Mouse (Mus musculus): ENCODE data around the gene Dnajc11.

The Dnajc11 gene

DNA sequence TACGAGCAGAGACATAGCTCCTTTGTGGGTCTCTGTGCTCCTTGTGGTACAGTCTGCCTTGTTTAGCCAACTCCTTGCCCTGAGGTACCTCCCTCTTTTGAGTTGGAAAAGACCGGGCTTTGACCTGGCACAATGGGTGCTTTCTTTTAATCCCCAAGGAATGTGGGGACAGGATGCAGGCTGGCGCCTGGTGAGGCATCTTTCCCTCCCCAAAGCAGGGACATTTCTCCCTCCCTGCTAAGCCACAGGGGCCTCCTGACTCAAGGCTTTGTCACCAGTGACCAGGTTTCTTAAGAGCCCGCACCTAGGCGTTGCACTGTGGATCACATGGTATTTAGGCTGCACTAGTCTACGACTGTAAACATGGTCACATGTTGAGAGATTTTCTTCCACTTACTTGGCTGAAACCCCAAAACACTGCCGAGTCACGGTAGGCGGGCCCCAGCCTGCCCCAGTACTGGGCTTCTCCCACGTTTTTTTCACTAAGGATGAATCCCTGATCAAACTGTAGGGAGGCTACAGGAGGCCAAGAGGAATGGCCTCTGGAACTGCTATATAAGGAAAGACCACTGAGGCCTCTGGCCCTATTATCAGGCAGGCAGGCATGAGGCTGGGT lies 76.7 kb downstream of the Dnajc11 start:
- peak in 1 of 2 experiments; percentile 71 for DNase-seq

DNA sequence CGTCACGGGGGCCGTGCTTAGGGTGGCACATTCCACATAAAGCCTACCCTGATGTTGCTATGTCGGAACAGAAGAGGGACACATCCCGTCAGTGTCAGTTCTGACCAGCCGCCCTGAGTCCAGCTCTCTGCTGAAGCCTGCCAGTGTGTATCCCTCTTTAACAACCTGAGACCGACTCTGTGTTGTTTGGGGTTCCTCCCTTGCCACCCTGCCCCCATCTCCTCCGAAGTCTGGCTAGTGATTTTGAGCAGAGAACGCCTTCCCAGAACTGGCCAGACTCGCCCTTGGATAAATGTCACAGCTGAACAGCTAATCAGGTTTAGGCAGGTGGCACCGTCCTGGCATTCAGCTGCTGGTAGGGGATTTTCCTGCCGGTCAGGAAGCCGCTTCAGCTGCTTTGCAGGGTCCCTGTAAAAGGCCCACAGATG lies 77.2 kb downstream of the Dnajc11 start:
- DNase-seq: no peak

DNA sequence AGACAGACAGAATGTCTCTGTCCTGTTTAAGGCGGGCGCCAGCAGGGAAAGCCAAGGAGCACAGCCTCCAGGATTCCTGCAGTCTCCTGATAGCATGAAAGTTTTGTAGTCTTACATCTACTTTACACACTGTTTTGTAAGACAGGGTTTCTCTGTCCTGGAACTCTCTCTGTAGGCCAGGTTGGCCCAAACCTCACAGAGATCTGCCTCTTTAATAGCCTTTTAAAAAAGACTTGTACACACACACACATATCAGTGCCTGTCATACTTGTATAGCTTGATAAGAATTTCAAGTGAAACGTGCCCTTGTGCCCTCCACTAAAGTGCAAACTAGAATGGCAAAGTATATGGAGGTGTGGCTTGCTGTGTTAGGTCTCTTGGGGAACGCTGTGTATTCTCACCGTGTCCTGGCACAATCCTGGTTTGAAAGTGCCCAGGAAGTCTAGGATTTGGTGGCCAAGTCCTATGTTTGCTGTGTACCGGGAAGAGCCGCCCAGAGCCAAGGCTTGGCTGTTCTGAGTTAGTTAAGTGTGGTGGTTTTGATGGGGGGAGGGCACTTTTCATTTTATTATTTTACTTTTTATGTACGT lies 77.8 kb downstream of the Dnajc11 start:
- no peak for DNase-seq

DNA sequence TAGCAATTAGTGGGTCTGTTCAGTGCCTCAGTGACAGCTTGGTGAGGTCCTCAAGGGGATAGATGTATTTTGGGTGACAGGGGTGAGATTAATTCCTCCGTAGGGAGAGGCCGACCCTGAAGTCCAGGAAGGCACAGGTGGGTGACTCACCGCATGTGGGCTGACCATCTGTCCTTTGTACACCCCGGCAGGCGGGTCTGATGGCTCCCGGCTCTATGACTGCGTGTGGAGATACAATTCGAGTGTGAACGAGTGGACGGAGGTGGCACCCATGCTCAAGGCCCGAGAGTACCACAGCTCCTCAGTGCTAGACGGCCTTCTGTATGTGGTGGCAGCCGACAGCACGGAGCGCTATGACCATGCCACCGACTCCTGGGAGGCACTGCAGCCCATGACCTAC lies 78.6 kb downstream of the Dnajc11 start:
- no peak for DNase-seq

DNA sequence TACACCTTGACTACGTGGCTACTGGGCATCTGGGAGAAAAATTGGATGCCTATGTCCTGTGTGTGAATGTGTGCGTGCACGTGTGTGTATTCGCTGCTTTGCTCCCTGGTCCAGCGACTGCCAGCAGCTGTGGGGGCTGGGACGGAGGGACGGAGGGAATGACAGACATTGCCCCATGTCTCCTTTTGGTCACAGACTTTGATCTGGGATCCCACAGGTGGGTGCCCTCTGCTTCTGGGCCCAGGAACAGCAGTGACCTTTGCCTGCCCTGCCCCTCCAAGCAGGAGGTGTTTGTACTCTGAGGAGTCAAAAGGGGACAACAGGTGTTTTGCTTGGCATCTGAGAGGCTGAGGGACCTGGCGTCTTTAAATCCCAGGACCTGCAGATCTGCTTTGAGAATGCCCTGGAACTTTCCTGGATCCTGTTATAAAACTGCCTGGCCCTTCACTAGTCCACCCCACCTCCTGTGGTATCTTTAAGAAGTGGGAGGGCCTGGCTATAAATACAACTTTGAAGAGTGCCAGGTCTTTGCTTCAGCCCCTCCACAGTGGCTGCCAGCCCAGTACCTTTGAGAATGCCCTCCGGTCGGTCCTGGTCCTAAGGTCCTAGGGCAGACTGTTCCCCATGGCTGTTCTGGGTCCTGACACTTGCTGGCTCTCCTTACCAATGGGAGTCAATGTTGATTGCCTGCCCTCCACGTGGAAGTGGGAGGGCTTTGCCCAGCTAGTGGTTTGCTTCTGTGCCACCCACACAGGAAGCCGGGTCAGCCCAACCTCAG lies 79.7 kb downstream of the Dnajc11 start:
- peak; percentile 75 to 81 for DNase-seq

DNA sequence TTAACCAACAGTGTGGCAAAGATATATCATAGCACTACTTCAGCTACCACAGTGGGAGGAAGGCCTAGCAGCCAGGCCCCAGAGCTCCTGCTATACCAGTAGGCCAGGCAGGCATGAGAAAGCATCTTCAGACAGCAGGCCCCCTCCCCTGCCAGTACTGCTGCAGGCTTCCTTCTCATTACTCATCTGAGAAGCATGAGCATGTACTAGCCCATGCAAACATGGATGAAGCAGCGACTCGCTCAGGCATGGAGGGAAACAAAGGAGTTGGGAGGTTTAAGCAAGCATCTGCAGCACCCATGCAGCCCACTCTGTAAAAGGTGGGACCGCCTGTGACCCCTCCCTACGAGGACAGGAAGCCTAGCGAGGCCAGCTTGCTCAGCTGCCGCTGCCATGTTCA lies 85.6 kb downstream of the Dnajc11 start:
- DNase-seq: no peak

DNA sequence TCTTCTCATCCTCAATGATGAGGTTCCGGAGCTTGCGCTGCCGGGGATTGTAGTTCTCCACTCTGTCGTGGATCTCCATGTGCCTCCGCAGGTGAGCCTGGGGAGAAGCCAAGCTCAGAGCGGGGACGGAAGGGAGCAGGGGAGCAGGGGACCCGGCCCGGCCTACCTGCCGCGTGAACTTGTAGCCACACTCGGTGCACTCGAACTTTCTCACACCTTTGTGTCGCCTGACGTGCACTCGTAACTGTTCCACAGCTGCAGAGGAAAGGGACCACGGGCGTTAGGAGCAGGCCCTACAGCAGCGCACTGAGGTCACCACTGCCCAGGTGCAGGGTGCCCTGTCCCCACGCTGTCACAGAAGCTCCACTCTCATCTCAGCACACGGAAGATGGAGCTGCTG lies 86.5 kb downstream of the Dnajc11 start:
- DNase-seq: no peak

DNA sequence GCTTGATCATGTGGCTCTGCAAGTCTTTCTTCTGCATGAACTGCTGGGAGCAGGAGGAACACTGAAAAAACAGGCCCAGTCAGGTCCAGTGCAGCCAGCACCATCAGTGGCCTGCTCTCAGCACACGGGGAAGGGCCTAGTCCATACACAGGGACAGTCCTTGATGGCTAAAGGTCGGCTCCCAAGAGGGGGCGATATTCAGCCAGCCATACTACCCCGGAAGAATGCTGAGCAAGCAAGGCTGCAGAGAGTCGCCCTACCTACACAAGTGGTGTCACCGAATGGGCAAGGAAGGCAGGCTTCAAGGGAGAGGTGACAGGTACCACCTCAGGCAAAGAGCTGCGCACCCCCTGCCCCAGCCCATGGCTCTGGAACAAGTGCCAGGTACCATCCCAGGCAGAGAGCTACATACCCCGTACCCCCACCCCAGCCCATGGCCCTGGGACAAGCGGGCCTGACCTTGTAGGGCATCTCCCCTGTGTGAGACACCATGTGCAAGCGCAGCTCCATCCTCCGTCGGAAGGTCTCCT lies 88.1 kb downstream of the Dnajc11 start:
- no peak for DNase-seq

DNA sequence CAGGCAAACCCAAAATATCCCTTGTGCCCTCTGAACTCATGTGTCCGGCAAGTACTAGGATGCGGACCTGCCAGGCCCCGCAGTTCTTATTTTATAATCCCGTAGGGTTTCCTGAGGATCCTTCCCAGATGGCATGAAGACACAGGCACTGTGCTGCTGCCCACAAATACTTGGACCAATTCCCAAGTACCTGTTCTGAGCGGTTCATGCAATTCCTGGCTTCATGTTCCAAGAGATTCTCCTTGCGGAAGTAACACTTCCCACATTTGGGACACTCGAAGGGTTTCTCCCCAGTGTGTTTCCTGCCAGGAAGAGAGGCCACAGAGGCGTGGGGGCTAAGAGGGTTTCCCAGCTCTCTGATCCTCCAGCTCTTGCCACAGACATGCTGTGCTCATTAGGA lies 89.0 kb downstream of the Dnajc11 start:
- DNase-seq: no peak

DNA sequence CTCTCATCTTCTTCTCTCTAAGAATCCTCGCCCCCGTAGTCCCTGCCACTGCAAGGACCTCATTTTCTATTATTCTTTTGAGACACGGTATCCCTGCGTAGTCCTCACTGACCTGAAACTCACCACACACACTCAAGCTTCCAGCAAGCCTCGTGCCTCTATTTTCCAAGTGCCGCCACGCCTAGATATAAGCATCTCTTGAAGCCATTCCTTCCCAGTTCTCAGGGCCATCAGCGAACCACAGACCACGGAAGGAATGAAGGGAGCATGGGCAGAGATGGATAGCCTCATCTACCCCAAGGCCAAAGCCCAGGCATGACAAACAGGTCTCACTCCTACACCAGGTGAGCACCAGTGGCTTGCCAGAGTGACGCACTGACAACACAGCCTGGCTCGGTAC lies 91.0 kb downstream of the Dnajc11 start:
- DNase-seq: no peak

DNA sequence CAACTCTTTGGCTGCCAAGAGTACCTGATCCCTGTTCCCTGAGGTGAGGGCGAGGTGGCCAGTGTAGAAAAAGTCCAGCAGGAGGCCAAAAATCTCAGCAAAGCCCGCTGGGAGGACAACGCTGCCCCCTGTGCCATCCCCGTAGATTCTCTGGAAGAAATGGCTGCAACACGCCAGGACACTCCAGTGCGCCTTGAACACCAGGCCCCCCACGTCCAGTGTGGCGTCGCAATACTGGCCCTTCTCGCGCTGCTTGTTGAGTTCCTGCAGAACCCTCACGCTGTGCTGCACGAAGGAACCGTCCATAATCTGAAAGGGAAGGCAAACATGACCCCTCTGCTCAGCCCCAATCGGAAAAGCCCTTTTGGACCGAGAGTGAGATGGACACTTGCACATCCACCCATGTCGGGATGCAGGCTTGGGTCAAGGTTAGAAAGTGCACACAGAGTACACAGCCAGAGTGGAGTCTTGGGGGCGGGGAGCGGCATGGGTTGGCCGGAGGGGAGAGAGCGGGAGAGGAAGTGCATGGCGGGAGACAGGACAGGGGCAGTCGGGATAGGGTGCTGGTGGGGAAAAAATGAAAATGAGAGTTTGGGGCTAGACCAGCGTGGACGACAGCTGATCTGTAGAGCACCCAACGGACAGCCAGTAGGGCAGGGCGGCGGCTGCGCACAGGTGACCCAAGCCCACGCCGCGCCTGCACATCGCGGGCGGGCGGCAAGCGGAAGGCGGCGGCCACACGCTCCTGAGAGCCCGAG lies 93.4 kb downstream of the Dnajc11 start:
- DNase-seq: no peak

DNA sequence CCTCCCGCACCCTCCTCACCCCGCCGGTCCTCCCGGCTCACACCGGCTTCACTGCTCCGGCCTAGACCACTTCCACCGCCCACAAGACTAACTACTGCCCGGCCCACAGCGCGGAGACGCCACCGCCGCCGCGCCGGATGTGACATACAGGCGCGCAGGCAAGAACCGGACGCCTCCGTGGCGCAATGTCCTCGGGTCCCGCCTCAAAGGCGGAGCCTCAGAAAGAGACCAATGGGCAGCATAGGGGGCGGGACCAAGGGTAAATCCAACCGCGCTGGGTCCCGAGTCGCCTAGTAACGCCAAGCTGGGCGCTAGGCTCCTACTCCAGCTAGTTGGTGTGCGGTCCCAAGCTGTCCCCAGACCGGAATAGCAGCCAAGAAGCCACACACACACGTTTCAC lies 94.0 kb downstream of the Dnajc11 start, which contains the start of gene Zbtb48:
TSS of gene Zbtb48 (minus strand) at position 148 of the 400 bp plus-strand sequence.
- DNase-seq: peak; percentile 98

DNA sequence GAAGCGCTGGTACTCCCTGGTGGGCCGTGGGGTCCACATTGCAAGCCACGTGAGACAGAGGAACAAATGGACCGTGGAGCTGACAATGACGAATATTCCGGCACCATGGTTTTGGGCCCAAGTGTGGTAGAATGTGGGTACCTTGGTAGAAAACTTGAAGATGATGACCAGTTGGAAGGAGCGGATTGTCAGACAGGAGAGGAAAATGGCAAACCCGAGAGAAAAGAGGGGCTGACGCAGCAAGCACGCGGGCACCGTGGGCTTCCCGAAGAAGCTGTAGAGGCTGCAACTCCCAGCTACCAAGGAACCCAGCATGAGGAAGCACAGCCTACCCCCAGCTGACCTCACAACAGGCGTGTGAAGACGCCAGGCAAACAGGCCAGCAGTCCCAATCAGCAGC lies 95.0 kb downstream of the Dnajc11 start:
- no peak for DNase-seq

DNA sequence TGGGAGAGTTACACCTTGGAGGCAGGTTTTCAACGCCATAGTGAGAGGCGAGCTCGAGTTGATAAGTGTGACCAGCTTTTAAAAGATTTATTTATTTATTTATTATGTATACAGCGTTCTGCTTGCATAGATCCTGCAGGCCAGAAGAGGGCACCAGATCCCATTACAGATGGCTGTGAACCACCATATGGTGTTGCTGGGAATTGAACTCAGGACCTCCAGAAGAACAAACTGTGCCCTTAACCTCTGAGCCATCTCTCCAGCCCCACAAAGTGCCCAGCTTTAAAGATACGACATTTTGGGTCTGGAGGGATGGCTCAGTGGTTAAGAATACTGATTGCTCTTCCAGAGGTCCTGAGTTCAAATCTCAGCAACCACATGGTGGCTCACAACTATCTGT lies 95.6 kb downstream of the Dnajc11 start:
- DNase-seq: no peak

DNA sequence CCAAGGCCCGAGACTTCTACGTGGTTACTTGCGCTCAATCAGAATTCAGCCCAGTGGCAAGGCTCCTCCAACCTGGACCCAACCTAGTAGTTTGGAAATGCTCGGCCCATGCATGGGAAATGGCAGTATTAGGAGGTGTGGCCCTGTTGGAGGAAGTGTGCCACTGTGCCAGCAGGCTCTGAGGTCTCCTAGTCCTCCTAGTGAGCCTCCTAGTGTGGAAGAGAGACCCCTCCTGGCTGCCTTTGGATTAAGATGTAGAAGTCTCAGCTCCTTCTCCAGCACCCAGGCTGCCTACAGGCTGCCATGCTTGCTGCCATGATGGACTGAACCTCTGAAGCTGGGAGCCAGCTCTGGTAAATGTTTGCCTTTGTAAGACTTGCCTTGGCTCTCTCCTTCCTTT lies 96.5 kb downstream of the Dnajc11 start:
- no peak for DNase-seq
